Mouse (Mus musculus): ENCODE results near the gene Tenm3.

GRCm38 (mm10) chr8:48665193-48665592, 178.6 kb downstream of the Tenm3 start:
- TF ChIP-seq CTCF (IDR thresholded peaks at IDR 0.05; ENCODE audit: low read depth) (no peak), EP300 (IDR thresholded peaks at IDR 0.05; ENCODE audit: low read depth) (no peak)
